23 mouse cellular contexts compared by ENCODE assay signal in genomic region chr17:63301822-63302393, GRCm38 (mm10).
A peak's percentile ranks its signal among the peaks of the same experiment; 100 is the strongest.
DNase-seq lines count a peak whose midpoint lies in the region; ATAC-seq lines count a peak whose summit lies in the region.
"Had no signal": no experiment of that assay in that cellular context is flagged by ENCODE, and none has a peak within 500 bp of the region (broad histone marks: within the 10 kb centered on the region; RNA-seq: fewer than 3 reads in every experiment).

No protein-coding gene starts in this region.

- H3K9me3 ChIP-seq in hindbrain, embryonic 10.5 days, result no peaks in the 10 kb centered on the region
- H3K9me3 ChIP-seq in hindbrain, embryonic 11.5 days (ENCODE audit: control insufficient read depth, low read length), result no peaks in the 10 kb centered on the region
- no peaks in the 10 kb centered on the region for H3K9me3 ChIP-seq in neural tube, embryonic 13.5 days
- H3K9me3 ChIP-seq in neural tube, embryonic 15.5 days (replicated peaks), result no peaks in the 10 kb centered on the region
- no peaks in the 10 kb centered on the region for H3K9me3 ChIP-seq in forebrain, embryonic 12.5 days
- no peaks in the 10 kb centered on the region for H3K9me3 ChIP-seq in hindbrain, embryonic 13.5 days
- H3K9me3 ChIP-seq: limb, embryonic 15.5 days had no signal

- H3K27ac ChIP-seq in hindbrain, embryonic 10.5 days, result peak overlapping the region; percentile 4; the same call in 1 of the 2 replicates
- no peak overlapping the region for H3K27ac ChIP-seq in hindbrain, embryonic 11.5 days (ENCODE audit: low read depth, low read length)
- H3K27ac ChIP-seq in neural tube, embryonic 13.5 days (replicated peaks), result peak overlapping the region; percentile 52; the same call in 1 of the 2 replicates
- no peak overlapping the region for H3K27ac ChIP-seq in neural tube, embryonic 15.5 days (replicated peaks)
- no peak overlapping the region for H3K27ac ChIP-seq in forebrain, embryonic 12.5 days
- H3K27ac ChIP-seq in hindbrain, embryonic 13.5 days, result no peak overlapping the region
- H3K27ac ChIP-seq: heart, embryonic 13.5 days; limb, embryonic 15.5 days; liver, embryonic 14.5 days had no signal

- 54% methylated on average over 12 of the region's 12 CpGs for WGBS in hindbrain, embryonic 10.5 days
- 52% methylated on average over 12 of the region's 12 CpGs for WGBS in hindbrain, embryonic 11.5 days
- WGBS in neural tube, embryonic 13.5 days, result 47% methylated on average over 12 of the region's 12 CpGs
- 39% methylated on average over 12 of the region's 12 CpGs for WGBS in neural tube, embryonic 15.5 days
- WGBS in forebrain, embryonic 12.5 days, result 39% methylated on average over 12 of the region's 12 CpGs
- 45% methylated on average over 12 of the region's 12 CpGs for WGBS in hindbrain, embryonic 13.5 days

- no peak overlapping the region for H3K4me3 ChIP-seq in hindbrain, embryonic 10.5 days
- H3K4me3 ChIP-seq in hindbrain, embryonic 11.5 days (ENCODE audit: low read depth, low read length), result no peak overlapping the region
- H3K4me3 ChIP-seq in neural tube, embryonic 13.5 days, result no peak overlapping the region
- no peak overlapping the region for H3K4me3 ChIP-seq in neural tube, embryonic 15.5 days (replicated peaks)
- no peak overlapping the region for H3K4me3 ChIP-seq in forebrain, embryonic 12.5 days (replicated peaks)
- no peak overlapping the region for H3K4me3 ChIP-seq in hindbrain, embryonic 13.5 days
- H3K4me3 ChIP-seq: heart, embryonic 13.5 days; limb, embryonic 15.5 days; myocyte had no signal

- H3K27me3 ChIP-seq in hindbrain, embryonic 10.5 days (ENCODE audit: insufficient read depth, poor library complexity, severe bottlenecking), result no peaks in the 10 kb centered on the region
- H3K27me3 ChIP-seq in hindbrain, embryonic 11.5 days (ENCODE audit: control insufficient read depth, insufficient read depth, low read length), result no peaks in the 10 kb centered on the region
- H3K27me3 ChIP-seq in neural tube, embryonic 13.5 days, result no peaks in the 10 kb centered on the region
- no peaks in the 10 kb centered on the region for H3K27me3 ChIP-seq in neural tube, embryonic 15.5 days (replicated peaks)
- H3K27me3 ChIP-seq in forebrain, embryonic 12.5 days, result no peaks in the 10 kb centered on the region
- H3K27me3 ChIP-seq in hindbrain, embryonic 13.5 days, result no peaks in the 10 kb centered on the region
- H3K27me3 ChIP-seq: heart, embryonic 13.5 days; limb, embryonic 15.5 days had no signal

- DNase-seq in hindbrain, embryonic 10.5 days (ENCODE audit: low spot score), result no peak
- no peak for DNase-seq in hindbrain, embryonic 11.5 days (ENCODE audit: low spot score)
- DNase-seq in right cerebral cortex, postnatal 14 days, result no peak
- no peak for DNase-seq in adrenal gland, postnatal 10 days
- DNase-seq: adrenal gland, postnatal 14 days; cerebellum, adult 8-10 months; gastrocnemius, postnatal 25 days; heart, adult 18-20 months; kidney, adult 18-20 months; kidney, postnatal 4 days; left cerebral cortex, postnatal 4 days; lung, embryonic 14.5 days; lung, postnatal 36 days; right cerebral cortex, postnatal 4 days; thymus, postnatal 14 days had no signal

- no peaks in the 10 kb centered on the region for H3K36me3 ChIP-seq in hindbrain, embryonic 10.5 days
- H3K36me3 ChIP-seq in hindbrain, embryonic 11.5 days (ENCODE audit: control insufficient read depth, insufficient read depth, low read length), result no peaks in the 10 kb centered on the region
- H3K36me3 ChIP-seq in neural tube, embryonic 13.5 days, result no peaks in the 10 kb centered on the region
- H3K36me3 ChIP-seq in neural tube, embryonic 15.5 days, result no peaks in the 10 kb centered on the region
- no peaks in the 10 kb centered on the region for H3K36me3 ChIP-seq in forebrain, embryonic 12.5 days (replicated peaks)
- no peaks in the 10 kb centered on the region for H3K36me3 ChIP-seq in hindbrain, embryonic 13.5 days
- H3K36me3 ChIP-seq: heart, embryonic 13.5 days; limb, embryonic 15.5 days had no signal

- peaks cover 21% of the 10 kb centered on the region for H3K4me1 ChIP-seq in hindbrain, embryonic 10.5 days (replicated peaks)
- H3K4me1 ChIP-seq in hindbrain, embryonic 11.5 days (replicated peaks; ENCODE audit: control insufficient read depth, insufficient read depth, low read length), result no peaks in the 10 kb centered on the region
- H3K4me1 ChIP-seq in neural tube, embryonic 13.5 days (replicated peaks), result peaks cover 41% of the 10 kb centered on the region
- peaks cover 29% of the 10 kb centered on the region for H3K4me1 ChIP-seq in neural tube, embryonic 15.5 days
- H3K4me1 ChIP-seq in forebrain, embryonic 12.5 days, result peaks cover 25% of the 10 kb centered on the region
- H3K4me1 ChIP-seq in hindbrain, embryonic 13.5 days (replicated peaks), result peaks cover 26% of the 10 kb centered on the region
- H3K4me1 ChIP-seq: limb, embryonic 15.5 days had no signal

- H3K4me2 ChIP-seq in hindbrain, embryonic 11.5 days (replicated peaks; ENCODE audit: low read depth, low read length), result no peak overlapping the region
- H3K4me2 ChIP-seq in neural tube, embryonic 13.5 days, result no peak overlapping the region
- no peak overlapping the region for H3K4me2 ChIP-seq in neural tube, embryonic 15.5 days
- H3K4me2 ChIP-seq in forebrain, embryonic 12.5 days, result no peak overlapping the region
- no peak overlapping the region for H3K4me2 ChIP-seq in hindbrain, embryonic 13.5 days
- H3K4me2 ChIP-seq: heart, embryonic 13.5 days; limb, embryonic 15.5 days; lung, embryonic 14.5 days had no signal

- no peak for ATAC-seq in hindbrain, embryonic 11.5 days (ENCODE audit: low FRiP score)
- ATAC-seq in neural tube, embryonic 13.5 days (ENCODE audit: low read depth), result peak; percentile 75
- no peak for ATAC-seq in neural tube, embryonic 15.5 days (ENCODE audit: low FRiP score)
- ATAC-seq in forebrain, embryonic 12.5 days (ENCODE audit: low FRiP score), result 0 out of 2 replicates have a peak, but pooled peaks have one; percentile 53
- peak; percentile 43 for ATAC-seq in hindbrain, embryonic 13.5 days (ENCODE audit: low FRiP score)

- no peak overlapping the region for H3K9ac ChIP-seq in hindbrain, embryonic 11.5 days (ENCODE audit: low read depth, low read length)
- H3K9ac ChIP-seq in neural tube, embryonic 13.5 days, result no peak overlapping the region
- H3K9ac ChIP-seq in neural tube, embryonic 15.5 days (replicated peaks), result no peak overlapping the region
- H3K9ac ChIP-seq in forebrain, embryonic 12.5 days, result no peak overlapping the region
- H3K9ac ChIP-seq in hindbrain, embryonic 13.5 days, result no peak overlapping the region
- H3K9ac ChIP-seq: heart, embryonic 13.5 days; limb, embryonic 15.5 days; liver, embryonic 14.5 days; lung, embryonic 14.5 days had no signal

Comparison
In these comparisons a context has a peak if more than half of its experiments do, and no peak if none do; other contexts are left out.
1. H3K27ac ChIP-seq: peak in hindbrain, embryonic 10.5 days (single experiment) and neural tube, embryonic 13.5 days (single experiment); none in hindbrain, embryonic 11.5 days (single experiment), neural tube, embryonic 15.5 days (single experiment), forebrain, embryonic 12.5 days (single experiment) and hindbrain, embryonic 13.5 days (single experiment).
2. ATAC-seq: peak in neural tube, embryonic 13.5 days (single experiment), forebrain, embryonic 12.5 days (single experiment) and hindbrain, embryonic 13.5 days (single experiment); none in hindbrain, embryonic 11.5 days (single experiment) and neural tube, embryonic 15.5 days (single experiment).